Mouse (Mus musculus) intestine, postnatal 0 days (tissue): ENCODE data around the gene Parm1. TPM values are rescaled to one million over a fixed set of nuclear protein-coding genes. Genes with fewer than 3 reads are reported as not detected.
A peak's percentile ranks its signal among the peaks of the same experiment; 100 is the strongest.

Experiments used
- ATAC-seq: fragments of 200-750 bp; cut with Nextera tagmentation; 2 replicates; pipeline ENCODE4 v1.8.0; 2017; ENCODE audit warnings: mild to moderate bottlenecking, moderate TSS enrichment, moderate library complexity
- H3K27ac ChIP-seq: fragments of 300-500 bp; sonication (generic); 2 replicates; pipeline ENCODE4 v1.5.1; 2014; ENCODE audit warnings: mild to moderate bottlenecking, low read depth, low read length, moderate library complexity
- H3K27me3 ChIP-seq: fragments of 300-500 bp; sonication (generic); replicated peaks from 2 replicates; pipeline ENCODE4 v1.6.1; 2014; ENCODE audit warnings: low read length, mixed read lengths; ENCODE audit not compliant: control insufficient read depth, insufficient read depth
- H3K36me3 ChIP-seq: fragments of 300-500 bp; sonication (generic); 2 replicates; pipeline ENCODE4 v1.6.1; 2014; ENCODE audit warnings: mild to moderate bottlenecking, moderate library complexity; ENCODE audit not compliant: control insufficient read depth, insufficient read depth
- H3K4me1 ChIP-seq: fragments of 300-500 bp; sonication (generic); replicated peaks from 2 replicates; pipeline ENCODE4 v1.6.1; 2014; ENCODE audit warnings: antibody characterized with exemption, low read length, mixed read lengths; ENCODE audit not compliant: control insufficient read depth, insufficient read depth
- H3K4me2 ChIP-seq: fragments of 300-500 bp; sonication (generic); replicated peaks from 2 replicates; pipeline ENCODE4 v1.6.1; 2014; ENCODE audit warnings: low read depth, mild to moderate bottlenecking, moderate library complexity
- H3K4me3 ChIP-seq: fragments of 300-500 bp; sonication (generic); 2 replicates; pipeline ENCODE4 v1.5.1; 2014; ENCODE audit warnings: low read depth, low read length
- H3K9ac ChIP-seq: fragments of 300-500 bp; sonication (generic); 2 replicates; pipeline ENCODE4 v1.6.1; 2014; ENCODE audit warnings: mild to moderate bottlenecking, low read depth, low read length
- H3K9me3 ChIP-seq: fragments of 300-500 bp; sonication (generic); 2 replicates; pipeline ENCODE4 v1.6.1; 2016; ENCODE audit warnings: mixed run types; ENCODE audit not compliant: control insufficient read depth
- CTCF ChIP-seq: sonication (generic); IDR thresholded peaks from 2 replicates; pipeline ENCODE4 v1.5.1; 2016; ENCODE audit warnings: low read depth, mild to moderate bottlenecking, control low read depth, antibody characterized with exemption, moderate library complexity
- WGBS: fragments of 180-500 bp; shearing (Covaris S2); extraction: QIAGEN DNeasy Blood & Tissue Kit; methylation state at CpG from one replicate; pipeline ENCODE4 v1.1.7; 2014; 5-methylcytosine and 5-hydroxymethylcytosine counted together
- polyA plus RNA-seq: library from polyadenylated mRNA; unstranded; fragments of >200 nt; fragmentation: Nextera tagmentation; extraction: Ambion mirVana; gene quantifications from 2 replicates; pipeline ENCODE4 v1.2.1, GENCODE M21; 2015

Gene Parm1
- polyA plus RNA-seq, 1 experiment from 2014 or later: 11.7 TPM

DNA sequence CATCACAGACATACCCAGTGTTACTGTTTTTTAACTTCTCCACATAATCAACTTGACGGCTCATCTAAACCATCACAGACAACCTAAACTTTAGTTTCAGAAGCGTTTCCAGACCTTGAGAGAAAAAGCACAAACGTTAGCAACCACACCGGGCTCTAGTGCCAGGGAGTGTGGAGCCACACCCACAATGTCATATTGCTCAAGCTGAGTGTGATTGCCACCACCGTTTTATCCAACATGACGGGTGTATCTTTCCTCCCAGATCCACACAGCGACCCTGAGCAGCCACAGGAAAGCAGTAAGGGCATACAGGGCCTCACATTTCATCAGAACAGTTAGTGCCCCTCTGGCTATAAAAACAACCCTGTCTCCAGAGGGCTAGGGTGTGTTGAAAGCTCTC is 45.1 kb downstream of the Parm1 start:
- ATAC-seq: no peak
- no peak overlapping the region for H3K9ac ChIP-seq
- H3K27me3 ChIP-seq: no peaks in the 10 kb centered on the region

DNA sequence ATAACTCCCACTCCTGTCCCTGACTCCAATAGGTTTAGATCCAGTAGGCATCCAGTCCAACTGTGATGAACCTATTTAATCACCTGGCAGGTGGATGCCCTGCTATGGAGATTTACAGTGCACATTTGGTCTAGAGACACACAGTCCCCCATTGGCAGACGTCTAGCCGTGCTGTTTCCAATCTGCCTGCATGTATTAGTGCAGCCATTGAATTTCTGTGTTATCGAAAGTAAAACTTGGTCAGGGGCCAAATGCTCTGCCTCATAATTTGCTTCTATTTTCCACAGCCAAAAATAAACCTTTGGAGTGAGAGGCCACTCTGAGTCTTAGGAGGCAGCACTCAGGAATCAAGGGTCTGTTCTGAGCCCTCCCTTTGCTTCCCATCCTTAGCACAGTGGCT is 46.6 kb downstream of the Parm1 start:
- Histone ChIP-seq H3K4me2 (0 out of 2 replicates have a peak overlapping the region, but pooled peaks have one; percentile 4), H3K9ac (no peak overlapping the region), H3K27me3 (no peaks in the 10 kb centered on the region), H3K36me3 (no peaks in the 10 kb centered on the region), H3K4me1 (peaks cover 11% of the 10 kb centered on the region), H3K27ac (no peak overlapping the region), H3K4me3 (no peak overlapping the region), H3K9me3 (no peaks in the 10 kb centered on the region)
- WGBS: 61% methylated on average over 3 of the region's 3 CpGs
- no peak for TF ChIP-seq CTCF
- ATAC-seq: no peak

More for the DNA sequence above, 45.1 kb downstream of the Parm1 start:
- Histone ChIP-seq H3K4me3 (no peak overlapping the region), H3K4me2 (no peak overlapping the region), H3K9me3 (no peaks in the 10 kb centered on the region), H3K4me1 (peaks cover 11% of the 10 kb centered on the region), H3K27ac (no peak overlapping the region), H3K36me3 (no peaks in the 10 kb centered on the region)
- WGBS: 35% methylated on average over 7 of the region's 7 CpGs
- TF ChIP-seq CTCF: no peak

DNA sequence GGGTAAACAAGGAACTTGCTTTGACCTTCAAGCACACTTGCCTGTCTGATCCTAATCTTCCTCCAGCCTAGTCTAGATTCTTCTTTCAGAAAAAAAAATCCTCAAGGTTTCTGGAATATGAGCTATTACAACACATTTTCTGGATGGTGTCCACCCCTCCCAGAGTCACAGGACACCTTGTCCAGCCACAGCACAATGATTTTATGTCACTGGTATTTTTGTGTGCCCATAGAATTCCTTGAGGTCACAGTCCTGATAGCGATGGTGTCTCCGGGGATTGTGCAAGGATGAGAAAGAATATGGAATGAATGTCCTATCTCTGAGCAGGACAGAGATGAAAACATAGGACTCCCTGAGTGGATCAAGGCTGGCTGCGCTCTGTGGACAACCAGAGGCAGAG is 48.0 kb downstream of the Parm1 start:
- TF ChIP-seq CTCF: no peak
- H3K4me1 ChIP-seq: peaks cover 11% of the 10 kb centered on the region

DNA sequence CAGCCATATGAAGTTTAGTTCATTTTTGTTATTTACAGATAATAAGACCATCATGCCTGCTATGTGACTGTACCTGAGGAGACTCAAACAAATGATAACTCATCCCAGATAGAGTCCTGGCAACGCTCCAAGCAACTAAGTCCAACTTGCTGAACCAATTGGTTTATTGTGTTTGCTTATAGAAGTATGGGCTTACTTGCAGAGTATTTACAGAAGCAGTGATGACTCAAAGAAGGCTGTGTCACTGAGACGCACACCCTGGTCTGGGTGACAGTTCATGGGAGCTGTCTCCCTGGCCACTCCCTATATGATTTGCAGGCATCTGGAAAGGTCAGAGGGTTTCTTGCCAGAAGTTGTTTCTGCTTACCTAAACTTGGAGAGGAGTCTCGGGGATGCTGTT is 49.2 kb downstream of the Parm1 start:
- no peaks in the 10 kb centered on the region for H3K36me3 ChIP-seq
- no peaks in the 10 kb centered on the region for H3K9me3 ChIP-seq
- ATAC-seq: peak; percentile 92
- no peak overlapping the region for H3K4me2 ChIP-seq
- no peak overlapping the region for H3K9ac ChIP-seq
- H3K27me3 ChIP-seq: no peaks in the 10 kb centered on the region
- no peak for TF ChIP-seq CTCF
- 9% methylated on average over 3 of the region's 3 CpGs for WGBS
- no peak overlapping the region for H3K4me3 ChIP-seq
- H3K27ac ChIP-seq: no peak overlapping the region
- H3K4me1 ChIP-seq: peaks cover 11% of the 10 kb centered on the region

More for the DNA sequence above, 48.0 kb downstream of the Parm1 start:
- Histone ChIP-seq H3K9me3 (no peaks in the 10 kb centered on the region), H3K4me3 (no peak overlapping the region), H3K4me2 (no peak overlapping the region), H3K9ac (no peak overlapping the region), H3K36me3 (no peaks in the 10 kb centered on the region), H3K27me3 (no peaks in the 10 kb centered on the region), H3K27ac (no peak overlapping the region)
- ATAC-seq: no peak
- WGBS: 87% methylated on average over 3 of the region's 3 CpGs

DNA sequence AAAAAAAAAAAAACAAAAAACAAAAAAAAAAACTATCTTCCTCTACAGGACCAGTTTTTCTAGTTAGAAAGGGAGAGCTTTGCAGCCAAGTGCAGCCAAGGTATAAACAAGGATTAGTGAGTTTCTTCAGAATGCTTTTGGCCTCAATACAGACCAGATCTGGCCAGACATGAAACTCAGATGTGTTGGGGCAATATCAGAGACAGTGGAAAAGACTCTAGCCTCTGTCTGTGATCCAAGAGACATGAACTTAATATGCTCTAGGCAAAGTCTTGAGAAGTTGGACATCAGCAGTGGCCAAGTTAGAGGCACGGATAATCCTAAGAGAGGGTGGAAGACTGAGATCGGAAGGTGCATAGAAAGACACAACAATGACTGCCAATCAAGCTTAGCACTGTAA is 56.8 kb downstream of the Parm1 start:
- no peak for ATAC-seq
- H3K4me2 ChIP-seq: no peak overlapping the region
- H3K4me1 ChIP-seq: no peaks in the 10 kb centered on the region; the same call in 1 of the 2 replicates
- H3K27me3 ChIP-seq: no peaks in the 10 kb centered on the region
- H3K9me3 ChIP-seq: no peaks in the 10 kb centered on the region
- no peak overlapping the region for H3K9ac ChIP-seq
- no peak overlapping the region for H3K27ac ChIP-seq
- H3K36me3 ChIP-seq: no peaks in the 10 kb centered on the region
- H3K4me3 ChIP-seq: no peak overlapping the region
- WGBS: 91% methylated on average over 2 of the region's 2 CpGs
- no peak for TF ChIP-seq CTCF

DNA sequence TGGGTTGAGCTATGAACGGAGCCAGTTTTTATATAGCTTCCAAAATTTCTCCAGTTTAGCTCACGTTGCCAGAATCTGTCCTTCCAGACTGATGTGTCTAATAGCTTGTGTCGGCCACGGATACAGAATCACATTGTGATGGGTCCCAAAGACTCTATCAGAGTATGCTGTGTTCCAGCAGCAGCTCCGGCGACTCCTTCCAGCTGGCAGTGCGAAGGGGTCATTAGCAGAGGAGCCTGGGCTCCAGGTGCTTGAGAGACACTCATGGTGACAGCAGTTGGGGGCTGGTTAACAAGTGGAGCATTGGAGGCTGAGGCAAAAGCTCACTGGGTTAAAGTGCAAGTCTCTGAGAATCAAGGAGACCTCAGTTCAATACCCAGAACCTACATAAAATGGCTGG is 61.5 kb downstream of the Parm1 start:
- Histone ChIP-seq H3K27ac (no peak overlapping the region), H3K36me3 (no peaks in the 10 kb centered on the region), H3K27me3 (no peaks in the 10 kb centered on the region), H3K4me3 (no peak overlapping the region), H3K4me1 (no peaks in the 10 kb centered on the region), H3K4me2 (no peak overlapping the region), H3K9ac (no peak overlapping the region), H3K9me3 (no peaks in the 10 kb centered on the region)
- TF ChIP-seq CTCF: no peak
- WGBS: 78% methylated on average over 7 of the region's 7 CpGs
- ATAC-seq: no peak

DNA sequence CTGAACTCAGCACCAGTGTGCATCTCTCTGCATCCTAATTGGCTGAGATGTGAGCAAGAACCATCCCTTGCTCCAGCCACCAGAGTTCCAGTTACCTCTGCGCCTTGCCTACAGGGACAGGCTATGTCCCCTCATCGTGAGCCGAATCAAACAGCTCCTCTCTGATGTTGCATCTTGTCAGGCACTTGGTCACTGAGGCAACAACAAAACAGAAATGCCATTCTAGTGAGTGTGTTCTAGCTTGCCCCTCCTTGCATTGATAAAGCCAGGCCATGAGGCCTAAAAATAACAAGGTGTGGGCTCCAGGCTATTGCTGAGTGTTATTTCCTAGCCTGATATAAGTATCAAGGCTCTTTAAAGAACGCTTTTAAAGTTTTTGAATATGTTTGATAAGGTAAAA is 64.4 kb downstream of the Parm1 start:
- WGBS: 91% methylated on average over 4 of the region's 4 CpGs
- Histone ChIP-seq H3K9ac (no peak overlapping the region), H3K4me3 (no peak overlapping the region), H3K4me2 (no peak overlapping the region), H3K9me3 (no peaks in the 10 kb centered on the region), H3K4me1 (no peaks in the 10 kb centered on the region), H3K27me3 (no peaks in the 10 kb centered on the region), H3K36me3 (no peaks in the 10 kb centered on the region), H3K27ac (no peak overlapping the region)
- no peak for TF ChIP-seq CTCF
- no peak for ATAC-seq
